Mouse (Mus musculus) midbrain, embryonic 10.5 days (tissue): ENCODE data around the gene Paqr6. TPM values are rescaled to one million over a fixed set of nuclear protein-coding genes. Genes with fewer than 3 reads are reported as not detected.
"Not testable (repeated sequence)": the region's sequence is repeated elsewhere in the genome, so short reads cannot be mapped to it uniquely, and the experiment has no call there.

Experiments
- DNase-seq: peaks from one replicate; pipeline ENCODE4 v3.0.0-alpha.2; 2017; ENCODE audit warnings: low spot score
- H3K27ac ChIP-seq: fragments of 300-500 bp; sonication (generic); replicated peaks from 2 replicates; pipeline ENCODE4 v1.5.1; 2016; ENCODE audit warnings: mild to moderate bottlenecking
- H3K27me3 ChIP-seq: fragments of 300-500 bp; sonication (generic); 2 replicates; pipeline ENCODE4 v1.6.1; 2016; ENCODE audit warnings: low read depth, mild to moderate bottlenecking; ENCODE audit not compliant: poor library complexity, severe bottlenecking
- H3K36me3 ChIP-seq: fragments of 300-500 bp; sonication (generic); 2 replicates; pipeline ENCODE4 v1.6.1; 2016; ENCODE audit warnings: mild to moderate bottlenecking, moderate library complexity
- H3K4me1 ChIP-seq: fragments of 300-500 bp; sonication (generic); 2 replicates; pipeline ENCODE4 v1.6.1; 2016
- H3K4me3 ChIP-seq: fragments of 300-500 bp; sonication (generic); 2 replicates; pipeline ENCODE4 v1.5.1; 2016; ENCODE audit warnings: mild to moderate bottlenecking, moderate library complexity
- H3K9me3 ChIP-seq: fragments of 300-500 bp; sonication (generic); replicated peaks from 2 replicates; pipeline ENCODE4 v1.6.1; 2016; ENCODE audit warnings: mild to moderate bottlenecking
- whole genome bisulfite sequencing: fragments of 180-500 bp; shearing (Covaris S2); methylation state at CpG from one replicate; pipeline ENCODE4 v1.1.7; 2016; 5-methylcytosine and 5-hydroxymethylcytosine counted together
- polyA plus RNA-seq: library from polyadenylated mRNA; unstranded; fragments of >200 nt; fragmentation: Nextera tagmentation; extraction: Ambion mirVana; gene quantifications from 2 replicates; pipeline ENCODE4 v1.2.1, GENCODE M21; 2016

Paqr6 gene
- polyA plus RNA-seq, 1 experiment from 2014 or later, result 0.65 TPM

DNA sequence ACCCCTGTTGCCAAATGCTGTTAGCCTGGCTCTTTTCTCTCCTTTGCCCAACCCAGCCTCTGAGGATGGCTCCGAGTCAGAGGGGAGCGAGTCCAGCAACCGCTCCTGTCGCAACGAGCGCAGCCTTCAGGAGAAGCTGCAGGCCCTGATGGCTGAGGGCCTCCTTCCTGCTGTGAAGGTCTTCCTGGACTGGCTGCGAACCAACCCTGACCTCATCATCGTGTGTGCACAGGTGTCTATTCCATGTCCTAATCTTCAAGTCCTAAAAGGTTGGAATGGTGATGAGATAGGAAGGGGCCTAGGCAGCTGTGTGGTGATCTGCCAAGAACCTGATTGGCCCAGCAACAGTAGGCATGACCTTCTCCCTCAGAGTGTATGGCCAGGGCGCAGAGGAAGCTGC, 11.5 kb upstream of the Paqr6 start:
- Histone ChIP-seq H3K36me3 (peaks cover 100% of the 10 kb centered on the region), H3K4me1 (no peaks in the 10 kb centered on the region), H3K27ac (no peak overlapping the region), H3K9me3 (no peaks in the 10 kb centered on the region), H3K4me3 (no peak overlapping the region), H3K27me3 (no peaks in the 10 kb centered on the region)
- no peak for DNase-seq
- WGBS, result 97% methylated on average over 9 of the region's 9 CpGs

DNA sequence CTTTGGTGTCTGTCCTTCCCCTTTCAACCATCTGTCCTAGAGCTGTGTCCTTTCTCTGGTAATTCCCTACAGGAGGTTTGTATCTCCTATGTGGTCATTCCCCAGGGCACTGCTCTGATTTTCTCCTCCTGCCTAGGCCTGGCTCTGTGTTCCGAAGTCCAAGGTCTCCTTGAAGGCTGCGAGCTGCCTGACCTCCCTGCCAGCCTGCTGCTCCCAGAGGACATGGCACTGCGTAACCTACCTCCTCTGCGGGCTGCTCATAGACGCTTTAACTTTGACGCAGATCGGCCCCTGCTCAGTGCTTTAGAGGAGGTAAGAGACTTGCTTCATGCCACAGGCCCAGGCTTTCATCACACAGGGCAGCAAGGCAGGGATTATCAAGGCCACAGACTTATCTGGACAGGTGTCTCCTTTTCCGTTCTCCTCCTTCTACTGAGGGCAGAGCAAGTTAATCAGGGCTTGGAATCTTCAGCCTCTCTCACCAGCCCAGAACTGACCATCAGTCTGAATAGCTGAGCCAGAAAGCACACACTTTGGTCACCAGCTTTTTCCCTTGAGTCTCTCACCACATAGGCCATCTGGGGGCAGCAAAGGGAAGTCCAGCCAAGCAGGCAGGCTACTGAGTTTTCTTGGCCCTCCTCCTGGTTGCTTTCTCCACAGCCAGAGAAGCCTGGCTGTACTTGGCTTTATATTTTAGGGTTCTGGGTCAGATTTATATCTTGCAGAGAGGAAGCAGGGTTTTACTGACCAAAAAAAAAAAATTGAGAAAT, 9.8 kb upstream of the Paqr6 start:
- H3K4me1 ChIP-seq, result no peaks in the 10 kb centered on the region
- no peak overlapping the region for H3K27ac ChIP-seq
- H3K27me3 ChIP-seq, result no peaks in the 10 kb centered on the region
- DNase-seq, result no peak
- peaks cover 100% of the 10 kb centered on the region for H3K36me3 ChIP-seq
- 93% methylated on average over 8 of the region's 8 CpGs for WGBS
- H3K4me3 ChIP-seq, result no peak overlapping the region
- H3K9me3 ChIP-seq, result no peaks in the 10 kb centered on the region

DNA sequence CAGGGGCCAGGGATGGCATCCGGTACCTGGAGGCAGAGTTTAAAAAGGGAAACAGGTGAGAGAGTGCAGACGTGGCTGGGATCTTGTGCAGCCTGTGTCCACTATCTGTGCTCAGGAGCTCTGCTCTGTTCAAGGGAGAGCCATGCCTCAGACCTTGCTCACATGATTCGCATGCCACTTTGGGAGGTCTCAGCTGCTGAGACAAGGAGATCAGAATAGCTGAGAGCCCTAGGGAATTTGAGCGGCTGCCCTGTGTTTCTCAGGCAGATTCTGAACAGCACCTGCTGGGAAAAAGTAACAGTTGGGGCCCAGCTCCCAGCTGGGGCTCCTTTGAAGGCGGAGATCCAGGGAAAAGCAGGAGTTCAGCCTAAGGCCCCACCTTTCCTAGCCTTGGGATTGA, 4.8 kb upstream of the Paqr6 start:
- H3K27ac ChIP-seq, result no peak overlapping the region
- no peak for DNase-seq
- peaks cover 12% of the 10 kb centered on the region for H3K27me3 ChIP-seq
- H3K9me3 ChIP-seq, result no peaks in the 10 kb centered on the region
- no peak overlapping the region for H3K4me3 ChIP-seq
- H3K36me3 ChIP-seq, result peaks cover 85% of the 10 kb centered on the region
- peaks cover 11% of the 10 kb centered on the region for H3K4me1 ChIP-seq
- 78% methylated on average over 5 of the region's 5 CpGs for WGBS

DNA sequence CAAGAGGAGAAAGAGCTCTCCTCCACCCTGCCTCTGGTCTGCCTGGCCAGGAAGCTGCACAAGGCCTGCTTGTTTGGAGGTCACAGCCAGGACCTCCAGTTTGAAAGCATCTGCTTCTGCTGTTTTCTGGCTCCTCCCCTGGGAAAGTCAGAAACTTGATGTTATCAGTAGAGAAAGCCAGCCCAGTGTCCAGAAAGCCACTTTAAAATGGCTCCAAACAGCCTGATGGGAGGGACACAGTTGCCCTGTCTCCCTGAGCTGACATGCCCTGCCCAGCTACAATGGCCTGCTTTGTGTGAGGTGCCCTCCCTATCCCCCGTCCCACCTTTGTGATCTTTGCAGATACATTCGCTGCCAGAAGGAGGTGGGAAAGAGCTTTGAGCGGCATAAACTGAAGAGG, 4.4 kb upstream of the Paqr6 start:
- Histone ChIP-seq H3K4me1 (peaks cover 15% of the 10 kb centered on the region), H3K27me3 (peaks cover 16% of the 10 kb centered on the region)

DNA sequence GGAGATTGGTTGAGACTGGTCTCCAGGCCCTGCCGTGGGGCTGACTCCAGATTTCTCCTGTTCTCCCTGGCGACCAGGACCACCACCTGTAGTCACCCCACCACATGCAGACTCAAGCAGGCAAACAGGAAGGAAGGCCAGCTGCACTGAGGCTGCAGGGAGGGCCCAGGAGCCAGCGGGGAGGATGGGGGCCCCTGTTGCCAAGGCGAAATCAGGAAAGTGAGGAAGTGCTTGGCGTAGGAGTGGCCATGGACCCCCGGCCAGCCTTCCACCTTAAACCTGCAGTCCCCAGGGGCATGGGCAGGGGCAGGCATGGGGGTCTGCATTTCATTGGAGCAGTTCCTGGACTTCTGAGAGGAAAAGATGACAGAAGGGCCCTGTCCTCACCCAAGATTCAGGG, 3.3 kb upstream of the Paqr6 start:
- H3K4me3 ChIP-seq, result no peak overlapping the region
- WGBS, result 81% methylated on average over 5 of the region's 6 CpGs
- H3K27me3 ChIP-seq, result peaks cover 27% of the 10 kb centered on the region
- H3K36me3 ChIP-seq, result peaks cover 70% of the 10 kb centered on the region
- H3K9me3 ChIP-seq, result no peaks in the 10 kb centered on the region
- no peak overlapping the region for H3K27ac ChIP-seq
- peaks cover 21% of the 10 kb centered on the region for H3K4me1 ChIP-seq
- no peak for DNase-seq

More for the DNA sequence above, 4.4 kb upstream of the Paqr6 start:
- Histone ChIP-seq H3K36me3 (peaks cover 81% of the 10 kb centered on the region), H3K27ac (no peak overlapping the region), H3K9me3 (no peaks in the 10 kb centered on the region), H3K4me3 (no peak overlapping the region)
- 77% methylated on average over 3 of the region's 3 CpGs for WGBS
- no peak for DNase-seq

DNA sequence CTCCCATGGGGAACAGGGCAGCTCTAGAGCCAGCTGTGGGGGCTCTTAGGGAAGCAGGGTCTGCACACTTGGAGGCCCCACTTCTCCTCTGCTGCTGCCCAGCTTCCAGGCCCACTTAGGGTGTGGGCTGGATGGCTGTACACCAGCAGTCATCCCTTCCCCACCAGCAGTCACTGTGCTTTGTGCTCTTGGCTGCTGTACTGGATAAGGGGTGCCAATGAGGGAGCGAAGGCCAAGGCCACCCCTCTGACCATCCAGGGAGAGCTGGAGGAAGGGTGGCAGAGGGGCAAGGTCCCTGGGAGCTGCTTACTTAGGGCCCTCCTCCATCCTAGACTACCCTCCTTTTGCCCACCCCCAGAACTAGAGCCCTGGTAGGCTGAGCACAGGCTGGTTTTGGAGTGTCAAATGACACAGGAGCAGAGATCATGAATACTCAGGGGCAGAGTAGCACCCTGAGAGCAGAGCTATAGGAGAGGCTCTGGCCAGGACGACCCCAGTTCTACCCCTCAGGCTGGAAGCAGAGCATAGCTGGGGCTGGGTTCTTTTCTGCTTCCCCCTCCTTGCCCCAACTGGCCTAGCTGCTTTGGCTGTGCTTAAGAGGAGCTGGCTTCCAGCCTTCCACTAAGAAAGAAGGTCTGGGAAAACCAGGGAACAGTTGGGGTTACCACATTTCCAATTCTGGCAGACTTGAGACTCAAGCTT, 2.6 kb upstream of the Paqr6 start:
- H3K27ac ChIP-seq, result no peak overlapping the region
- no peak for DNase-seq
- H3K36me3 ChIP-seq, result peaks cover 63% of the 10 kb centered on the region
- peaks cover 34% of the 10 kb centered on the region for H3K27me3 ChIP-seq
- H3K4me1 ChIP-seq, result peaks cover 22% of the 10 kb centered on the region
- no peaks in the 10 kb centered on the region for H3K9me3 ChIP-seq
- no peak overlapping the region for H3K4me3 ChIP-seq
- 85% methylated on average over 2 of the region's 2 CpGs for whole genome bisulfite sequencing

DNA sequence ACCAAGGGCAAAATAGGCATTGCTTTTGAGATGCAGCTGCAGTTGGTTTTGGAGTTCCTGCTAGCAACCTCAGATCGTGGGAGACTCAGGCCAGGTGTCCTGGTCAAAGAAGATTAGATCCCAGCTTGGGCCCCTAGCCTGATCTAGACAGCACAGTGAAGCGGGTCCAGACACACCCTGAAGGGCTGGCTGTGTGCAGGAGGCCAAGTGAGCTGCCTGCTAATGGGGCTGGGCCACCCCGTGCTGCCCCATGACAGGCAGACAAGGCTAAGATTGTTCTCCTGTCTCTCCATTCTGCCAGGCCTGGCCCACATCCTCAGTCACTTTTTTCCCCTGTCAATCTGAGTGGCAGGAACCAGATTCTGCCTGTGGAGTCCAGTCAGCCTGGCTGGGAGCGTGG, 684 bp upstream of the Paqr6 start:
- H3K27me3 ChIP-seq, result peaks cover 38% of the 10 kb centered on the region
- H3K4me1 ChIP-seq, result peaks cover 27% of the 10 kb centered on the region
- no peak overlapping the region for H3K4me3 ChIP-seq
- no peaks in the 10 kb centered on the region for H3K9me3 ChIP-seq
- H3K27ac ChIP-seq, result no peak overlapping the region
- H3K36me3 ChIP-seq, result peaks cover 44% of the 10 kb centered on the region
- WGBS, result 72% methylated on average over 4 of the region's 4 CpGs
- DNase-seq, result no peak

DNA sequence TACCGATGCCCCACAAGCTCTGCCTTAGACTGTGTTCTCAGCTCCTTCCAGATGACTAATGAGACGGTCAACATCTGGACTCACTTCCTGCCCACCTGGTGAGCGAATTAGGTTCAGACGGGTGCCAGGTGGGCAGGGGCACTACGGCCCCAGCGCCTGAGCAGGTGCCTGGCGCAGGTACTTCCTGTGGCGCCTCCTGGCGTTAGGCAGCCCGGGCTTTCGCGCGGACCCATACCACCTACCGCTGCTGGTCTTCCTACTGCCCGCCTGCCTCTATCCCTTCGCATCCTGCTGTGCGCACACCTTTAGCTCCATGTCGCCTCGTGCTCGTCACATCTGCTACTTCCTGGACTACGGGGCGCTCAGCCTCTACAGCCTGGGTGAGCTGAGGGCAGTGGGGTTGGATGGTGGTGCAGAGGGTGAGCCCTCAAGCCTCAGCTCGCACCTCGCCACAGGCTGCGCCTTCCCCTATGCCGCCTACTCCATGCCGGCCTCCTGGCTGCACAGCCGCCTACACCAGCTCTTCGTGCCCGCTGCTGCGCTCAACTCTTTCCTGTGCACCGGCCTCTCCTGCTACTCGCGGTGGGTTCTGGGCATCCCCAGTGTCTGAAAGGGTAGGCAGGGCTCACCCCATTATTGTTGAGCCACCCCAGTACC, 1.4 kb downstream of the Paqr6 start:
- H3K27ac ChIP-seq, result no peak overlapping the region
- H3K4me1 ChIP-seq, result peaks cover 27% of the 10 kb centered on the region
- WGBS, result 37% methylated on average over 34 of the region's 34 CpGs
- H3K27me3 ChIP-seq, result peaks cover 38% of the 10 kb centered on the region
- peaks cover 23% of the 10 kb centered on the region for H3K36me3 ChIP-seq
- H3K4me3 ChIP-seq, result 0 out of 2 replicates have a peak overlapping the region, but pooled peaks have one; percentile 4
- DNase-seq, result no peak
- H3K9me3 ChIP-seq, result peaks cover 12% of the 10 kb centered on the region

DNA sequence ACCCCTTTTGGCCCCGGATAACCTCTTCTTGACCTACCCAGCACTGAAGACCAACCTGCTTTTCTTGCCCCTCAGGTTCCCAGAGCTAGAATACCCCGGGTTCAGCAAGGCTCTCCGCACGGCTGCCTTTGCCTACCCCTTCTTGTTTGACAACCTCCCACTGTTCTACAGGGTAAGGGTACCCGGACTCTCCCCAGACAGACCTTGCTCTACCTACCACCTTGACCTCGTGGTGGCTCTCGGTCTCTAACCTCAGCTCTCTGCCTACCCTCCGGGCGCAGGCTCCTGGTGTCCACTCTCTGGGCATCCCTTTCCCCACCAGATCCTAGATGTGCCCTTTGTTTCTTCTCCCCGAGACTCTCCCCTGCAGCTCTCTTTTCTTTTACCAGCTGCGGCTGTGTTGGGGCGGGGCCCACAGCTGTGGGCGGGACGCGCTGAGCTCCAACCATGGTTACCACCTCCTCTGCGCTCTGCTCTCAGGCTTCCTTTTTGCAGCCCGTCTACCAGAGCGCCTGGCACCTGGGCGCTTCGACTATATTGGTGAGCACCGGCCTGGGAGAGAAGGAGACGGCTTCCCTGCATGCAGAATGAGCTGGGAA, 2.5 kb downstream of the Paqr6 start:
- H3K4me3 ChIP-seq, result peak overlapping the region; percentile 42
- peak; percentile 40 for DNase-seq

DNA sequence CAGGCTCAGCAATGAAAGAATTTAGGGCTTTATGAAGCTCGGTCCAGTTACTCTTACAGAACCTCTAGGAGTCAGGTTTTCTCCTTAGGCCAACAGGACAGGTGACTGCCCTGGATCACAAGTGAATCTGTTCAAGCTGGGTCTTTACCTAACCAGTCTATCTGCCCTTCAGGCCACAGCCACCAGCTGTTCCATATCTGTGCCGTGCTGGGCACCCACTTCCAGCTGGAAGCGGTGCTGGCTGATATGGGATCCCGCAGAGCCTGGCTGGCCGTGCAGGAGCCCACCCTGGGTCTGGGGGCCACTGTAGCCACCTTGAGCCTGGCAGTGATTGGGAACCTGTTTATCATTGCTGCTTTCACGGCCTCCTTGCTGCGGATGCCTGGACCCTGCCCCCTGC, 3.1 kb downstream of the Paqr6 start:
- Histone ChIP-seq H3K9me3 (peaks cover 12% of the 10 kb centered on the region), H3K27me3 (peaks cover 38% of the 10 kb centered on the region), H3K4me1 (peaks cover 27% of the 10 kb centered on the region)
- not testable (repeated sequence) for H3K4me3 ChIP-seq, DNase-seq, H3K36me3 ChIP-seq, H3K27ac ChIP-seq
- WGBS, result 53% methylated on average over 3 of the region's 7 CpGs

More for the DNA sequence above, 2.5 kb downstream of the Paqr6 start:
- not testable (repeated sequence) for H3K27ac ChIP-seq
- Histone ChIP-seq H3K9me3 (peaks cover 12% of the 10 kb centered on the region), H3K27me3 (peaks cover 38% of the 10 kb centered on the region), H3K36me3 (peaks cover 12% of the 10 kb centered on the region), H3K4me1 (peaks cover 27% of the 10 kb centered on the region)
- 4% methylated on average over 22 of the region's 22 CpGs for WGBS

DNA sequence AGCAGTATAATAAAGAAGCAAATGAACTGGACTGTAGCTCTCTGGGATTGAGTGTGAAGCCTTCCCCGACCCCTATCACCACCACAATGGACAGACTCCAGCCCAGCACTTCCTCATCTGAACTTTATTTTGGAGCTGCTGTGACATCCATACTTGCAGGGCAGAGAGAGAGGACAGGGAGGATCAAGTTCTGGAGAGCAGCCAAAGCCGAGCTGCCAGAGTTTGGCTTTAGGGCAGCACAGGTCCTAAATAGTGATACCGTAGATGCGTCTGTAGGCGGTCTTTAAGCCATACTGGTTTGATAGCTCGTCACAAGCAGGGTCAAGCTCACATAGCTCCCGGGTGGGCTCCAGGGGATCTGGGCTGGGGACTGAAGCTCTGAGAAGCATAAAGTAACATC, 4.1 kb downstream of the Paqr6 start:
- peaks cover 37% of the 10 kb centered on the region for H3K27me3 ChIP-seq
- H3K4me1 ChIP-seq, result peaks cover 27% of the 10 kb centered on the region
- H3K36me3 ChIP-seq, DNase-seq, H3K27ac ChIP-seq, H3K4me3 ChIP-seq: not testable (repeated sequence)
- 91% methylated on average over 7 of the region's 7 CpGs for WGBS
- peaks cover 12% of the 10 kb centered on the region for H3K9me3 ChIP-seq

DNA sequence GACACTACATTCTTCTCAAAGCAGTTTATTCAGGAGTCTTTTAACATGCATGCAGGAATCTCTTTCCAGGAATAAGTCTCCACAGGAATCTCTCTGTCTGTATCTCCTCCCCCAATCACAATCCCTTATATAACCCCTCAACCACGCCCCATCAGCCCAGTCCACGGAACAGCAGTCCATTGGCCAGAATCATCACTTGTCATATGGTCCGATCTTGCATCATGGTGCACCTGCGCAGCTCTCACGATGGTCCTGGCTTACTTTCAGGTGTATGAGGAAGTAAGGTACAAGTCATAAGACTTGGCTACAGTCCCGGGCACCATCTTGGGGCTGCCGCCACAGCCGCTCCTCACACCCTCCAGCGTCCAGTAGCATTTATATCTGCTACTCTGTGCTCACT, 8.3 kb downstream of the Paqr6 start, which contains the start of gene Bglap3:
Gene Bglap3 (minus strand): TSS at position 101 of the 400 bp plus-strand sequence.
- H3K27ac ChIP-seq, DNase-seq, H3K36me3 ChIP-seq, H3K27me3 ChIP-seq, H3K4me3 ChIP-seq: not testable (repeated sequence)
- Histone ChIP-seq H3K9me3 (peaks cover 12% of the 10 kb centered on the region), H3K4me1 (peaks cover 12% of the 10 kb centered on the region)
- 95% methylated on average over 9 of the region's 9 CpGs for WGBS
